Mouse (Mus musculus) gastrocnemius, postnatal 36 days (tissue): ENCODE data around the gene Mgst3. TPM values are rescaled to one million over a fixed set of nuclear protein-coding genes. Genes with fewer than 3 reads are reported as not detected.

Experiments
- DNase-seq, 2 experiments: peaks; one replicate each; pipeline ENCODE4 v3.0.0; 2022
- intact Hi-C: fragments of 180-260 bp; cut with DNase I; formaldehyde crosslinking; loops from one replicate; pipeline ENCODE4 v1.15.1; 2025
- long read RNA-seq, 2 experiments: library from polyadenylated mRNA; stranded (forward); transcript quantifications; one replicate each; pipeline ENCODE4 v2.0.0; 2021
- total RNA-seq, 2 experiments: library from RNA; stranded (reverse); gene quantifications; 2 replicates each; pipeline ENCODE4 v1.2.3; 2021

Gene Mgst3
- 100 to 1,000 TPM; 108 to 112 TPM for total RNA-seq
- long read RNA-seq, experiment 1, transcript Mgst3-201 (6 exons, 1,097 nt): major isoform, 459 of 544 reads
- long read RNA-seq, experiment 1, partial matches to known transcripts: 50 of 544 reads
- long read RNA-seq, experiment 1, other reads (novel, unspliced or antisense): 35 of 544 reads
- long read RNA-seq, experiment 2, transcript Mgst3-201 (6 exons, 1,097 nt): major isoform, 539 of 603 reads
- long read RNA-seq, experiment 2, partial matches to known transcripts: 43 of 603 reads
- long read RNA-seq, experiment 2, other reads (novel, unspliced or antisense): 21 of 603 reads

DNA sequence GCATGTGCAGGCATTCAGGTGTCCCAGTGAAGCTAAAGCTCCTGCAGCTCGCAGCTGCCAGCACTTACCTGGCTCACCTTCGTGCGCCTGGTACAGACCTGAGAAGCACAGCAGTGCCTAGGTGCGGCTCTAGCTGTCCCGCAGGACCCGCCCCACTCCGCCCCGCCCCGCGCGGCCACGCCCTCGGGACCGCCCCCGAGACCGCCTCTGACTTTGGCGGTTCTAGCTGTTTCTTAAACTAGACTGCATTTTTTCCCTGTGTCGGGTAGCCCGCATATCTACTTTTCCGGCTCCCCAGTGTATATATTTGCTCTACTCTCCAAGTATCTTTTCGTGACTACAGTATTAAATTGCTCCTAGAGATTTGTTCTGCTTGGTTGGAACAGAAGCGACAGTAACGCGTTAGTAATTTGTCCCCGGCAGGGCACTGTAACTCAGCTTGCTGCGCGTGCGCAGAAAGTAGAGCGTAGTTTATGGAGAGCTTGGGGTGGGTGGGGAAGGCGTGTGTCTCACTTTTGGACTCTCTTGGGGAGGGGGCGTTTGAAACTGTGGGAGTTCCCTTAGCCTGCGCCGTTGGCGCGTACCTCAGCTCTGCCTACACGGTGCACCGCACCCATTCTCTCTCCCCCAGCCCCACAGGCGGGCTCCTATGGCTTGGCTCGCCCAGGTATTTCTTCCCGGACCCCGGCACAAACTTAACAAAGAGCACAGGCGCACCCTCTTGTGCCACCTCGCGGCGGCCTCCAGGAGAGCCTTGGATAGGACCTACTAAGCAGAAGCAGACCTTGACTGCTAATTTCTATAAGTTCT lies at the start of gene Mgst3:
Gene Mgst3, minus strand, starts transcription at position 159 of the 810 bp plus-strand sequence.
- intact Hi-C loops: loop anchor here (1.0 kb wide), 1 partner anchor 24 kb away; no protein-coding TSS in a partner anchor
- DNase-seq: peak; percentile 90 to 92

DNA sequence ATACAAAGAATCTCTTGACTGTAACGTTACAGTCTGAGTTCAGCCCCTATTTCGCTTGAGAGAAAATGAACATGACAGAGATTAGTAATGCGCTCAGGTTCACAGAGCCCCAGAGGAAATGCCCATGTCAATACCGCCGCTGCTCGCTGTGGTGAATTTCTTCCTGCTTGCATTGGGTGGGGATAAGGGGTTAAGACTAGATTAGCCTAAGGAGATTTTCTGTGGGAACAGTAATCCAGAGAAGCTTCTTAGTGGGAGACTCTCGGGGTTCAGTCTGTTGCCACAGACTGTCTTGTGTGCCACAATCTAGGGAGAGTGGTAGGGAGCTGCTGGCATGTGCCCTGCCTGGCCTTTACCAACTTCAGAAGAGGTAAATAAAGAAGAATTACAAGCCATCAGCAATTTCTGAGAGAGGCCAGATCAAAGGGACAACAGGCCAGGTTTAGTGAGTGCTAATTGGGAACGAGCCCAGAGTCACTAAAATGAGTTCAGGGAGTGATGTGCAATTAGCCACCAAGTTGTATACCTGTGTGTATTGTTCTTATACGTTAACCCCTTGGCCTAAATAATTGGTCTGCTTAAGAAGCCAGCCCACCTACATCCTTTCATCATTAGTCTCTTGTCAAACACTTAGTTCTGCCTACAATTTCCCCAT lies 44.7 kb upstream of the Mgst3 start:
- no peak for DNase-seq
- intact Hi-C loops: no loop called here

DNA sequence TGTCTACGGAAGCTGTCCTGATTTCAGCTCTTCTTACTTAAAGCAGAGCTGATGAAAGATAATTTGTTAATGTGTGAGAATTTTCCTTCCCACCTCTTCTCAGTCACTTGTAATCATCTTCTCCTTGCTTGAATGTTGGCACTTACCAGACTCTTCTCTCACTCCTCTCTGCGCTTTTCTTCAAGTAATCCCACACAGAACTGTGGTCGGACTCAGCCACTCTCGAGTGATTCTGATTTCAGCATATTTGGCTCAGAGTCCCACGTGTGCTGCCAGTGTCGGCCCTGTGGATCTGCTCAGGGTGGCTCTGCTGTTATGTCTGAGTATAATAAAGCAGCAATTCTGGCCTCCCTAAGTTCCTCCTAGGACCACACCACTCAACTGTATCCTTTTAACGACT lies 43.5 kb upstream of the Mgst3 start:
- no peak for DNase-seq
- intact Hi-C loops: no loop called here

DNA sequence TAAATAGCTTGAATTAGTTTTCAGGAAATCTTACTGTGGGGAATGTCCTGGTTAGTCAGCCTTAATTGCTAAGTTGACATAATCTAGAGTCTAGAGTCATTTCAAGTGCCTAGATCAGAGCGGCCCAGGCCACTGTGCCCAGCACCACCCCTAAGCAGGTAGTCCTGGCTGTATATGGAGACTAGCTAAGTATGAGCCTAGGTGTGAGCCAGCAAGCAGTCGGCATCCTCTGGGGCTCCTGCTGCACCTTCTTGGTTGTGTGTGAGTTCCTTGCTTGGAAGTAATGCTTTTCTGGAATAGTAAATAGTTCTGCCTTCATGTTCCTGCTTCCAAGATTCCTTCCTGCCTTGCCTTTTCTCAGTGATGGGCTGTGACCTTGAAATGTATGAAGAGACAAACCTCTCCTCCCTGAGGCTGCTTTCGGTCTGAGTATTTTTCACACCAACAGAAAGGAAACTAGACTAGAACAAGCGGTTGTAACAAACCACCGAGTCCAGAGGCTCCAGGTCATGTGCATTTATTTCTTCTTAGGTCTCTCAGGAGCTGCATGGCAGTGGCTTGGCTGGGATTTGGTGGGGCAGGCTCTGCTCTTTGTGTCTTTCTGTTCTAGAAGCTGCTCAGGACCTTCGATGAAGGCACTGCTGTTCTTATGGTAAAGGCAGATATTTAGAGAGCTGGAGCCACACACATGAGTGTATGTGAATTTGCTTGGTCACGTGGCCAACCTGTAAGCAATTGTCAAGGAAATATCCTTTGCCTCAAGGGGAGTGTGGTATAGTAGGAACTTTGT lies 42.7 kb upstream of the Mgst3 start:
- DNase-seq: no peak
- intact Hi-C loops: no loop called here

DNA sequence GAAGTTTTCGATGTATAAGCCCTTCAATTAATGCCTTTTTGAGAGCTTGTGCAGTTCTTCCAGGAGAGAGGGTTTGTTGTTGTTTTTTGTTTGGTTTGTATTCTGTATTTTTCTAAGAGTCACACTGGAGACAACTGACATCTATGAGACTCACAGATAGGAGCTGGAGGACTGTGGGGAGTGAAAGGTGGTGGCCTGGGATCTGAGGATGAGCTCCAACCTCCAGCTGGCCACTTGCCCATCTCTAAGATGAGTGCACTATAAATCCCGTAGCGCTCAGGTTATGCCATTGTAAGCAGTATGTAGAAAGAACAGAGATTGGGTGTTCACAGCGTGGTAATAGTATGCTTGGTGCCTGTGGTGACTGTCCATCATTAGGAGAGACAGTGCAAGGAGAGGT lies 41.3 kb upstream of the Mgst3 start:
- DNase-seq: no peak
- intact Hi-C loops: no loop called here

DNA sequence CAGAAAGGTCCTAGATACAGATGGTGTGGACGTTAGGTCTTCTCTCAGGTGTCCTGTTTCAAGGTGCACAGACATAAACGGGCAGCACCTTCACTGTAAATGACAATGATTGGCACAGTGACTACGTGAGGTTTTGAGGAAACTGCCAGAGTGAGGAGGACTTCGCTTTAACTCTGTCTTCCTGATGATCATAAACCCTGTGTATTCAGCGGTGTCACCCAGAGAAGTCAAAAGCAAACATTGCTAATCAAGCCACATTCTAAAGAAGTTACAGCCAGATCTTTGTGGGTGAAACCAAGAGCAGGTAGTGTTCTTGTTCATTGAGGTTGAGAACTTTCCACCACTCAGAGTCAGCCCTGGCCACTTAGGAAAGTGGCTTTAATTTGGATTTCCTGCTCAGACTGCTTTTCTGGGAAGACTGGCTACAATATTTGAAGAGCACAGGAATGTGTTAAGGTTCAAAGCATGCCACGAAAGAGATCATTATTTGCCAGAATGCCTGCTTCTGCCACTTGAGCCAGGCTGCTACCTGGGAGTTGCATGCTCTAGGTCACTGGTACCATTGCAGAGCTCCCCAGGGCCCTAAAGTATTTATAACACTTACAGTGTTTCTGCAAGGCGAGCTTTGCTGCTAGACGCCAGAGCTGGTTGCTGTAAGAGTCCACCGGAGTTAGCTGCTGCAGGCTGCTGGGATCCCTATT lies 37.5 kb upstream of the Mgst3 start:
- no peak for DNase-seq
- intact Hi-C loops: no loop called here

DNA sequence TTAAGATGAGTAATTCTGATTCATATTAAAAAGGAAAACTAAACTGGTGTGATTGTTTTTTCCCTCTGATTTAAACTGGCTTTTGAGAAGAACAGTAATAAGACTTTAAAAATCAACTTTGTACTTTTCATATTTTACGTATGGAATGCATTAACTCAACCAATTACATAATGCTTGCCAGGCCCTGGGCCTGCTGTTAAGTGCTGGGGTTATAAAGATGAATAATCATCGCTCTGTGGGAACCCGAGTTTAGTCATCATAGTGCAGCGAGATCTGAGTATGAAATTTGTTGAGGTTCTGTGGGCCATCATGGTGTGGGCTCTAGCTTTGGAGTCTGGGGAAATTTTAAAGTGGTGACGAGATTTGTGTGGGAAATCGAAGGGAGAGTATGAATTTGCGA lies 33.0 kb upstream of the Mgst3 start:
- DNase-seq: no peak
- intact Hi-C loops: no loop called here

DNA sequence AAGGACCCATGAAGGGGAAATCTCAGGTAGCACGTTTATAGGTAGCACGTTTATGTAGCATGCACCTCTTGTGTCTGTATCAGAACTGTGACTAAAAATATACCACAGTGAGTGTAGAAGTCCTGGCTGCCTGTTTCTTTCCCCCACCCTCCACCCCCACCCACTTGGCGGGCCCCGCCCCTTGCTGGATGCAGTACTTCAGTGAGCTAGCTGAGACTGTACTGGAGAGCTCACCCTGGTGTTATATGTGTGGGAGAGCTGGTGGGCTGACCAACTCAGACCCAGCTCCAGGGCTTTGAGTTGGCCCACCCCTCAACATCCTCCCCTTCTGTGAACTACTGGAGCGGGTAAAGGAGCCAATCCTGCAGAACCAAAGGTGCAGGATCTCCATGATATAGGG lies 31.9 kb upstream of the Mgst3 start:
- DNase-seq: no peak
- intact Hi-C loops: no loop called here

DNA sequence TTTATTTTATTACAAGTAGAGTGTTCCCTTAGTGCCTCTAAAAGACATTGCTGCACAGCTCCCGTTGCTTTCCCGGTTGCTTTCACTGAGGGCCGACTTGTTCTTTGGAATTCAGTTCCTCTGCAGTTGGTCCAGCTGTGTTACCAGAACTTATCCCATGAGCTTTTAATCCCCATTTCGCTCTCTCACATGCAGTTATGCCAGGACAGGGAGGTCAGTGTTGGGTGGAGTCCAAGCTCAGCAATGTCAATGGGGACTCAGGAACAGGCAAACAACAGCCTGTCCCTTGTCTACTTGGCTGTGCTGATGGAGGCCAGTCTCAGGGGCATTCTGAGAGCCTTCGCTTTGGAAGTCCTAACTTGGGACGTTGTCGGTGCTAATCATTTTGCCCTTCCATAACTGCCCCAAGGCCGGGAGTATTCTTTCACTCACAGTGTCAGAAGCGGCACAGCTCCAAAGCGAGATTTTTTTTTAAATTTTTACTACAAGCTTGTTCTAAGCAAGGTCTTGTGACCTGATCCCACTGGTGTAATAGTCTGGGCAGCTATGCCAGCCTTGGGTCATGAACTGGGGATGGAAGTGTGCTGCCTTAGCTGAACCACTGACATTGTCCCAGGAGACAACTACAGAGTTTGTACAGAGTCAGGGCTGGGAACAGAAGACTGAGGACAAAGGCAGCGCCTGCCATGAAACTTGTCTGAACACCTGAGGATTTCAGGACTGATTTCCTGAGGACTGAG lies 29.0 kb upstream of the Mgst3 start:
- intact Hi-C loops: no loop called here
- DNase-seq: peak; percentile 37 to 38

DNA sequence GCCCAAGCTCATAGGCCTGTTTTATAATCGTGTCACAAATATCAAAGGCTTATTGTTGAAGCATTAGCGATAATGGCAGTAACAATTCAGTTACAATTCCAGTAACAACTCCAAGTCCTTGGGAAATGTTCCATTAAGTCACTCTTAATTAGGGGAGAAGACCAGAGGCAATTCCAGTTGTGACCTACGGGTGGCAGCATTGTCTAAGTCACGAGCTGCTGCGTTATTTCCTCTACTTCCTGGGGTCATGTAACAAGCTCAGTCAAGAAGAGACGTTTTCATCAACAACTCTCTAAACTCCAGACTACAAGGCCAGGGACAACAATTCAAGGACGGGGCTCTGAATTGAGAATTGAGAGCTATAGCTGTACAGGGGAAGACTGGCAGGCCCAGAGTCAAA lies 21.2 kb upstream of the Mgst3 start:
- intact Hi-C loops: loop anchor here (1.0 to 5.0 kb wide), 2 partner anchors 43 to 222 kb away; no protein-coding TSS in a partner anchor

DNA sequence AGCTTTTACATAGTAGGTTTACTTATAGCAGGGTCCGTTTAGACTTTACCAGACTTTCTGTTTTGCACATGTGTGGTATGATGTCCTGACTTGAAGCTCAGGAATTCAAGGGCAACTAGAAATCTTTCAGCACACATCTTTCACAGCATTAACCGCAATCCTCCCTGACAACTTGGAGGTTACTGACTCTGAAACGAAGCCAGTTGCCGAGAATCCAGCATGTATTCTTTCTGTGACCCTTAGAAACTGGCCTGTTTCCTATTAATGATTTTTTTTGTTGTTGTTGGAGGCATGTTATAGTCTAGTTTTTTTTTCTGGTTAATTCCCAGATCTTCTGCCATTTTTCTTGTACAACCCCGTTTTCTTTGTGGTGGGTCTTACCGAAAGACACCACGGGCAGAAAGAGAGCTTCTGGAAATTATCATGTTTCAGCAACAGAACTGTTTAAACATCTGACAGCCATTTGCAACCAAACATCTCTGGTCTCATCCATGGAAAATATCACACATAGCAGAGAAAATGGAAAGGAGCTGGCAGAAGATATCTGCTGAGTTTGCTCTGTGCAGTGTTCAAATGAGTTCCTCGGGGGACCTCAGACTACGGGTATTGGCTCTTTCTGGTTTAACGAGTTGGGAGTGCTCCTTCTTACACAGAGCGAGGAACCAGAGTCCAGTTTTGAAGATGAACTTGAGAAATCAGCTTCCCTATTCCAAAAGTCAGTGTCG lies 18.5 kb upstream of the Mgst3 start:
- intact Hi-C loops: loop anchor here (5.0 kb wide), 1 partner anchor 40 kb away; no protein-coding TSS in a partner anchor
- no peak for DNase-seq

More for the DNA sequence above, 21.2 kb upstream of the Mgst3 start:
- peak; percentile 60 to 65 for DNase-seq

DNA sequence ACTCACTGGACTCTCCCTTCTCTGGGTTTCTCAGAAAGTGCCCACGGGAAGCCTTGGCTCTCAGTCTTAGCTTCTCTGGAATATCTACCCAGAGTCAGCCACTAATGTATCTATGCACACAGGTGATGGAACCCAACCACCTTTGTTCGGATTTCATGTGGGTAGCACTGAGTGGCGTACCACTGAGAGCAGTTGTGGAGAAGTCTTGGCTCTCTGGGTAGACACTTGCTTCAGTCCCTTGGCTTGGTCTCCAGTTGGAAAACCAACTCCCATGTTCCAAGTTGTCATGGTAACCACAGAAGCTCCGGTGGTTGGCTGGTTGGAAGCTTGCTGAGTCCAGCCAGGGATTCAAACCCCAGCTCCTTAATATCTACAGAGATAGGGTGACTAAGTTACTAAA lies 16.0 kb upstream of the Mgst3 start:
- intact Hi-C loops: no loop called here
- DNase-seq: no peak

DNA sequence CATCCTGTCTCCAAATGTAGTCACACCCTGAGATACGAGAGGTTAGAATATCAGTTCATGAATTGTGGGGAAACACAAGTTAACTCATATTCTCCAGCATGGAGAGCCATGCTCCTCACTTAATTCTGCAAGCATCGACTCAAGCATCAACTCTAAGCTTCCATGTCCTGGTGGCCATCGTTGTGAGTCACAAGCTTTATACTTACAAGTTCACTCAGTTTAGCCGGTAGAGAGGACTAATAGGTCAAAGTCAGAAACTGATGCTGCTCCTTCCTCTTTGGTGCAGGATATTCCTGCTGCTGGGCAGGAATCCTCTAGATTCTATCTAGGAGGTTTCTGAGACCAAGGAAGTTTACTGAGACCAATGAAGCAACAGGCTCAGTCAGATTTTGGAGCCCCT lies 11.6 kb upstream of the Mgst3 start:
- intact Hi-C loops: no loop called here
- DNase-seq: no peak

DNA sequence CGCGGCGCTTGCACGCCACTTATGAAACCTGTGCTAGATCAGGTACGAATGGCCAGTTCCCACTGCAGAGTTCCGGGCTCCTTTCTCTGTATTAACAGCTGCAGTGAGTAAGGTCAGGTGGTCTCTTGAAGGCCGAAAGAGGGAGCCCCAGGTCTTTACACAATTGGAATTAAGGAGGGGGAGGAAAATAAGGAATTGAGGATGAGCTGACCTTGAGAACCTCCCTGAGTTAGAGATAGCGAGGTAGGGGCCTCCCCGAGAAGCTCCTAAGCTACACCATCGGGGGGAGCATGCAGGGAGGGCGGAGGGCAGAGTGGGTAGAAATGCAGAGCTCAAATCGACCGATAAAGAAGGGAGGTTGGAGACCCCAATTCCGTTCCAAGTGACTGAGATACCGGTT lies 360 bp downstream of the Mgst3 start:
- no peak for DNase-seq
- intact Hi-C loops: no loop called here

DNA sequence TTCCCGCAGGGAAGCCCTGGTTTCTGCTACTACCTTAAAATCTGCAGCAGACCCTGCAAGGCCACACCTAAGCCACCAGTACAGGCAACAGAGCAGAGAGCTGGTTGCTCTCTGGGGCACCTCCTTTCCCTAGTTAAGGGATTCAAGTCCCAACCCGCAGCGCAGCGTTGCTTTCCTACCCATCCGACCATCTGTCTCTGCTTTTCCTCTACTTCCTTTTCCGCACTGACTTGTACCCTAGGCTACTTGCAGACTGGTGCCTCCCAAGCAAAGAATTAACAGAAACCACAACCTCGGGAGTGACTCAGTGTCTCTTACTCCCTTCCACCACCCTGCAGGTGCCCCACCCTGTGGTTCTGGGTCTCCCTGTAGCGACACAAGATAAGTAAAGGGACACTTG lies 954 bp downstream of the Mgst3 start:
- no peak for DNase-seq
- intact Hi-C loops: no loop called here

DNA sequence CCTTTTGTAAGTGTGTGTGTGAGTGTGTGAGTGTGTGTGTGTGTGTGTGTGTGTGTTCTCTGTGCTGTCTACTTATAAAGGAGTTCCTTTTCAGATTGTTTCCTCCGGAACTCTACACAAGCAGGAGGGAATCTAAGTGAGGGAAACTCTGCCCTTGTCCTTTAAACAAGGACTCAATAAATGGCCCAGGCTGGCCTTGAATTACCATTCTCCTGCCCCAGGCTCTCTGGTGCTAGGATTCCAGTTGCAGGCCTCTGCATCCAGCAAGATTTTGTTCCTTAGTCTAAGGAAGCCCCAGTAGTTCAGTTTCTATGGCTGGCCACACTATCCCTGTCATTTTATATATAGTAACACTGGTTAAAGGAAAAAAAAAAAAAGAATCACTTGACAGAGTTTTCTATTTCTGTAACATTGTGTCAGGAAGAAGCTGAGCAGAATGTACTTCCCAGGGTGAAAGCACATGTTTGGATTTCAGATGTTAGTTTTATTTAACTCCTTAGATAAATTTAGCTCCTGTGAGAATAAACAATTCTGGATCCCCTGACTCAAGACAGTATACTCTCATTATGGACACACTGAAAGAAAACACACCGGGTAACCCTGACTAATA lies 1.5 kb downstream of the Mgst3 start:
- no peak for DNase-seq
- intact Hi-C loops: no loop called here

DNA sequence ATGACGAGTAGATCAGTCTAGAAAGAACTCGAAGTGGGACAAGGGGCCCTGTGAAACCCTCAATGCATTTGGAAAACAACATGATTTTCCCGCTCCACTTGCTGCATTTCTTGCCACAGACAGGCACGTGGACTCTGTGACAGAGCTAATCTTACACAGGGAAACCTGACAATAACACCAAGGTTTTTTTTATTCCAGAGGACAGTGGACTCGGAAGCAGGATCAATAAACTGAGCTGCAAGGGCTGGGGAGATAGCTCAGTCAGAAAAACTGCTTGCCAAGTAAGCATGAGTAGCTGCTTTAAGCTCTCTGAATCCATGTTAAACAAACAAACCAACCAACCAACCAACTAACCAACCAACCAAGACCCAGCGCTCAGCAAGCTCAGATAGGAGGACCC lies 2.4 kb downstream of the Mgst3 start:
- no peak for DNase-seq
- intact Hi-C loops: no loop called here

DNA sequence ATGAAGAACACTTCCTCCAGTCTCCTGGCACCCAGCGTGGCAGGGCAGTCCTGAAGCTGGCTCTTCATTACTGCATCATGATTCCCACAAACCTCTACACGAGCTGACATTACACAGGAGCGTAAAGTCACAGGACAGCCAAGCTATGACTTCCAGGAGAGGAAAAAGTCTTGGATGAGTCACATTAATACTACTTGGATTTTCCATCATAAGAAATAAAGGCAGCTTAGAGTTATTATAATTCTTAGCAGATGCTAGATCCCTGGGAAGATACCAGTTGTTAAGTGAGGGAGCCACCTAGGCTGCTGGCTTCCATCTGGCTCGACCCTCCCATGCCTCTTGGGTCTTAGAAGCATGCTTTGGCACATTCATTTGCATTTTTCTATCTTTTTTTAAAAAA lies 3.3 kb downstream of the Mgst3 start:
- intact Hi-C loops: no loop called here
- DNase-seq: no peak
